Mouse (Mus musculus) heart, postnatal 4 days (tissue): ENCODE data around the gene Efna5. TPM values are rescaled to one million over a fixed set of nuclear protein-coding genes. Genes with fewer than 3 reads are reported as not detected.

Experiments used
- DNase-seq: peaks from one replicate; pipeline ENCODE4 v3.0.0; 2021
- total RNA-seq, 2 experiments: library from RNA; stranded (reverse); gene quantifications; 2 replicates each; pipeline ENCODE4 v1.2.3; 2021

The Efna5 gene
- total RNA-seq, 2 experiments from 2014 or later, result 39.7 to 46.1 TPM

DNA sequence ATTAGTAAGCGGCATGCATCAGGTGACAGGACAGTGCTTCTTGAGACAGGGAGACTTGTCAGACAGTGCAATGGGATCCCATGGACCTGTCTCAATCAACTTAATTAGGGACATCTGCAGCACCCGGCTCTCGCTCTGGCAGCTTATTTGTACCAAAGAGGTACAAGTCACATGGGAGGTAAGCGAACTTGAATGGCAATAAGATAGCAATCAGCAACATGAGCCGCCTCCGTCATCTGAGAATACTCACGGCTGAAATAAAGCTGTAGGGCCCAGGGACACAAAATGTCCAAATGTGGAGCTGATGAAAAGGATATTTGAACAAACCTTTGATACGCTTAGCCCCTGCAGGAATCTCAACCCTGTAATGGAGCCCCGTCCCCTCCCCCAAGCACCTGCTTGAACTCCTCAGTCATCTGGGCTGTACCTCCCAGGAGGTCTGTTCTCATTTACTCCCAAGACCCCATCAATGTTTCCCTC, 186.1 kb downstream of the Efna5 start:
- DNase-seq, result no peak

DNA sequence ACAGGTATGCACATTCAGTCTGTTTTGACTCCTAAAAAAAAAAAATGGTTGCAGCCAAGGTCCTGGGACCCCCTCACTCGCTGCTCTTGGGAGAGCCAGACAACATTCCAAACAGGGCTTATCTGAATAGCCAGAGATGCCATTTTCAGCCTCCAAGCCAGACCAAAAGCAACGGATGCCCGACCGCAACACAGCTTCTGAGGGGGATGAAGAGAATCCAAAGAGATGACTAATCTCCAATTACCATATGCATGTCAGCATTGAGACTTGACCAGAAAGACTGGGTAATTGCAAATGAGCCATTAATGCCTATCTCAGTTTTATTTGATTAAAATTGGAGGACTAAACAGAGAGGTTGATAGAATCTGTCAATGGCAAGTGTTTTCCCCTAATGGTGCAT, 188.9 kb downstream of the Efna5 start:
- DNase-seq, result no peak

DNA sequence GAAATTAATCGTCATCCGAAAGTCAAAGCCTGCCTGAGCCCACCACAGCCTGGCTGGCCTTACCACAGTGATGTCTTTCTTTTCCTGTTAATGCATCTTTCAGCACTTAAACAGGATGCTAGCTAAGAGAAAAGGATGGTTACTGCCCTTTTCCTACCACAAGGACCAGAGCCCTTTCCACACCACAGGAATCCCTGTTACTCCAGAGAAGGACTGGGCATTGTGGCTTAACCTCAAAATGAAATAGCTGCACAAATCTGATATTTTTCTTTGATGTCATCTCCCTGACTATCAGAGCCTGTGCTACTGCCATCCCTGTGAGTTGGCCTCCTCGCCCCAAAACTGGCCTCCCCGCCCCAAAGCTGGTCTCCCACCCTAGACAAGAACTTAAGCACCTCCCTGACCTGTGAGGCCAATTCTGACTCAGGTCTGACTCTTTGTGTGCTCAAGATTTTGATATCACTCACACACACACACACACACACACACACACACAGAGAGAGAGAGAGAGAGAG, 189.9 kb downstream of the Efna5 start:
- DNase-seq, result no peak

DNA sequence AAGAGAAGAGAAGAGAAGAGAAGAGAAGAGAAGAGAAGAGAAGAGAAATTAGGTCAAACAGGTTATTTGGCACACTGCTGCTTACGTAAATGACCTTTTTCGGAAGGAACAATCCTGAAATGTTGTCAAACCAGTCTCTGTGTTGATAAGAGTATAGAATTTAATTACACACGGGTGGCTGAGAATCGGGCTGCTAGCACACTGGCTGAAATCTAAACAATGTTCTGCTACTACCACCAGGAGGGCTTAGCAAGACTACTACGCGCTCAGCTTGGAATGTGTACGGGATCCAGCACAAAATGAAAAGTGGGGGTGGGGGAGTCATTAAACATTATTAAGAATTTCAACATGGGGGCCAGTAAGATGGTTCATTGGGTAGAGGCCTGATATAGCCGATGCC, 190.9 kb downstream of the Efna5 start:
- DNase-seq, result no peak

DNA sequence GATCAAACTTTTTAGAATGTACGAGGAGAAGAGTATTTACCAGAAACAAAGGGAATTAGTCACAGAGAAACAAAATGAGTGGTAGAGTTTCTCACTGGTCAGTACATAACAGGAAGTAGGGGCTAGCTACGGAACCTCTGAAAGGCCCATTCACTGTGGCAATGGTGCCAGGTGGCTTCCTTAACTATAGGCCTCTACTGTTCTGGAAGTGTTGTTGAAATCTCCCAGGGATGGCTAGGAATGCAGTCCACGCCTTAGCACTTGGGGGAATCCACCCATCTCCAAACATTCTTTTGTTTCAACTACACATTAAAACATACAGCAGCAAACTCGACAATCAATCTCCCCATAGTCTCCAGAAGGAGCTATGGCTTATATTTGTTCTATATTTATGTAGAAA, 191.5 kb downstream of the Efna5 start:
- no peak for DNase-seq

DNA sequence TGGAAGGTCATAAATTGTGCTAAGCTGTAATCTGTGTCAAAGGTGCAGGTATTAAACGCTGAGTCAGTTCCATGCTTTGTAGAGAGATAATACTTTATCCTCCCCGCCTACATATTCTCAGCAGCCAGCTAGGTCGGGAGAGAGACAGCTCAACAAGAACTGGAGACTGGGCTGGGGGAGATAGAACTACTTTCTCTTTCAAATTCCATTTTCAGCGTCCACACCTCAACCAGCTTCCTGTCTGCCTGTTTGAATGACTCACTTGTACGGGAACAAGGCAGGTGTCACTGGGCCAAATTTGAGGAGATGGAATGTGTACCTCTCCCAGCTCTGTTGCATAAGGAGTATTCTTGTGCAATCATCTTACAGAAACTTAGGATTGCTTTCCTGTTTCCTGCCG, 193.7 kb downstream of the Efna5 start:
- DNase-seq, result peak; percentile 23

DNA sequence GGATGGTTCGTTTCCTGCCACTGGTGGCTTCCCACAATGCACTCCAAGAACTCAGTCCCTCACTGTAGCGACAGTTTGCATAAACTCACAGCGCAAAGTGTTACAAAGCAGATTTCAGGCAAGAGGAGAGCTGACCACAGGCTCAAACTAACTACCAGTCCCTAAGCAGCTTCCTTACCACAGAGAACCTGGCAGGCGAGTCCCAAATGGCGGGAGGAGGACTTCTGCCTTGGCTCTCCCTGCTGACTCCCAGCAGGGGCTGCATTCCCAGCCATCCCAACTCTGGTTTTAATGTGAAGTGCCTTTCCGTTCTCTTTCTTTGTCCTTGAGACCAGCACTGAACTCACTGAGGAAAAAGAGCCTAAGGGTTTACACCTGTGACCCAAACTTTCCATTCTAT, 195.9 kb downstream of the Efna5 start:
- DNase-seq, result no peak

DNA sequence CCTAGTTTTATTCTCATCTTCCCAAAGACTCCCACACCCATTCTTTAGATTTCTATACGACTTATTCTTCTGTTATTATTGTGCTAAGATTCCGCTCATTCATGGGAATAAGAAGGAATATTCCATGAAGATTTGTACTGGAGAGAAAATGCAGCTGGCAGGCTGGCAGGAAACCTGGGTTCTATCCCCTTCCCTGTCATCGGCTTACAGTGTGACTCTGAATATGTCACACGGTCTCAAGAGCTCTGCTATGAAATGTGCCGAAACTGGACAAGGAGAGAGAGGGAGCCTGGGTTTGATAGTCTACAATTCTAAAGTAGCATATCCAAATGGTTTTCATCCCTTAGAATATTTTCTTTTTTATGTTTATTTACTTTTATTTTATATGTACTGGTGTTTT, 198.0 kb downstream of the Efna5 start:
- DNase-seq, result peak; percentile 72

DNA sequence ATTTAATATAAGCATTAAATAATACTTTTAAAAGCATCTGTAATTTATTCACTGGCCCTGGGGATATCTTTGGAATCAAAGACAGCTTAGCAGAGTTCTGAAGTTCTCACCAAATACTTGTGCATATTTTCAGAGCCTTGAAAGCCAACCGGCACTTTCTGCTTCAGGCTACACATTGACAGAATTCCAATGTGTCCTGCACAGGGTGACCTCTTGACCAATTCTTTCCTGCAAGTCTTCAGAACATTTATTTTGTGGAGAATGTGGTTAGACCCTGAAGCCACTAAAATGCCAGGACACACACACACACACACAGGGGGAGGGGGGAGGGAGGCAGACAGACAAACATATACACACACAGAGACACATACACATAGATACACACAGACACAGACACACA, 199.4 kb downstream of the Efna5 start:
- DNase-seq, result no peak

DNA sequence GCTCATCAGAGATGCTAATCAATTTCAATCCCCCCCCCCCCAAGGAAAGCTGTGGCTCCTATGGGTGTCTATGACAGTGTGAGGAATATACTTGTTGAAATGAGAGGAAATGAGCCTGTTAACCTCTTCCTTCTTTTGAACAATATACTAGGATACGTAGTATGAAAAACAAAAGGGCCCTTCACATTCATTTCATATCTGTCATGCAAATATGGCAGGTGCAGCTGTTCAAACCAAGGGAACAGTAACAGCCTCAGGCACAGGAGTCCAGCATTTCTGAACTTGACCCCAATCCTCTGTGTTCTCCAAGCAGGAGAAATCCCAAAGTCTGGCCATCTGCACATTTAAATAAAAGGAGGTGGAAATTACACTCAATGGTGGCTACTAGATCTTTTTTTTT, 200.4 kb downstream of the Efna5 start:
- DNase-seq, result no peak

DNA sequence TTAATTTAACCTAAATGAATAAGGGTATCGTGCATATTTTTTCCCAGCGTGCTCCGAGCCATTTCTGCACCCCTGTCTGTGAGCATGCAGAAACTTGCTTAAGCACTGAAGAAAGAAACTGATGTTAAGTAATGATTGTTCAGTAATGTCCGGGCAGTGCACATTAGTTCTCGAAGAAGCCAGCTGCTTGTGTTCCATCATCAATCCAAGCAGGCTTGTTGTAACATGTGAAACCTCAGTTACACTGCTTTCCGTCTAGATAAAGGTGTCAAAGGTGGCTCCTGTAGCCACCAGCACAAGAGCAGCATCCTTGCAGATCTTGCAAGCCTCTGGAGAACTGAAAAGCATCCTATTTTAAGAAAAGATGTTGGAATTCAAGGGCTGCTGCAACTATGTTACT, 204.3 kb downstream of the Efna5 start:
- DNase-seq, result no peak

DNA sequence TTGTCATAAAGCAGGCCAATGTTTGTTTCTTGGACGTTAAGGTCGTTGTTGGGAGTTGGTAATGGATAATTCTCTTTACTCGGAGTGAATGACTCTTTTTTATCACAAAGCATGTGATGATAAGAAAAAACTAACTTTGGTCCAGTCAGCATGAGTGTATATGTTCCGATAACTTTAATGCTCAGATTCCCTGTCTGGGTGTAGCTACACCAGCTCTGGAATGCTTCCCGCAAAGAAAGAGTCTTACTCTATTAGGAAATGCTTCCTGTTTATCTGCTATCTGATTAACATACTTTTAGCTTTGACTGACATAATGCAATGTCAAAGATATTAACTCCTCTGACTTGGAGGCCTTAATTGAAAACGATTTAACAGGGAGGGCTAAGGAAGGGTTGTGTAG, 204.7 kb downstream of the Efna5 start:
- DNase-seq, result no peak

DNA sequence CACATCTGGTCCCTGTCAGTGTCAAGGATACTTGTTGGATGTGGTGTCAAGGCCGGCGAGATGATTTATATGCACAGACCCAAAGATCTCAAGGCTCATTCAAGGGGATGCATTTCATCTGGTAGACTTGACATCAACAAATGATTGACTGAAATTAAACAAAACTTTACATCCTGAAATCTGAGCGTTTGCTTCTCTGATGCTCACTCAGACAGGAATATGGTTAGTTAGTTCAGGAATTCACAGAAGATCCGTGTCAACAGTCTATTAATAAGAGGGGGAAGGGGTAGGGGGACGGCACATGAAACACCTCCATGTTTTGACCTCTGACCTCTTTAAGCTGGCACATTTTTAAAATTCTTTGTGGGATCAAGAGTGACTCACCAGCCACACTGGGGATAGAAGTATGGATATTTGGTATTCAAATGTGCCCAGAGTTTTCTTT, 205.3 kb downstream of the Efna5 start:
- no peak for DNase-seq

DNA sequence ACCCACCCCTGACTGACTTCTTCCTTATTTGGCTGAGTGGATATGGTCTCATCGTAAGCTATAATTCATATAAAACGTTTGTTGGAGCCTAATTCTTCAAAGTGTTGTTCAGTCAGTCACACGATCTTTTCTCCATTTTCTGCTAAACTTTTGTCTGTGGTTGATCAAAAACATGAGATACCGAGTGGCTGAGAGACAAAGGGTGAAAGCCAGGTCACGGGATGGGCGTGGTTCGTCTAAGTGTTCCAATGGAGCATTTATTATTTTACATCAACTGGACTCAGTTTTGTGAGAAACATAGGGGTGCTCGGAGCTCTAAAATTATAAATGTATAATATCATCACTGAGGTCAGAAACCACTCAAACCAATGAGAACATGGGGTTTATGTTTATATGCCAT, 209.0 kb downstream of the Efna5 start:
- DNase-seq, result no peak

DNA sequence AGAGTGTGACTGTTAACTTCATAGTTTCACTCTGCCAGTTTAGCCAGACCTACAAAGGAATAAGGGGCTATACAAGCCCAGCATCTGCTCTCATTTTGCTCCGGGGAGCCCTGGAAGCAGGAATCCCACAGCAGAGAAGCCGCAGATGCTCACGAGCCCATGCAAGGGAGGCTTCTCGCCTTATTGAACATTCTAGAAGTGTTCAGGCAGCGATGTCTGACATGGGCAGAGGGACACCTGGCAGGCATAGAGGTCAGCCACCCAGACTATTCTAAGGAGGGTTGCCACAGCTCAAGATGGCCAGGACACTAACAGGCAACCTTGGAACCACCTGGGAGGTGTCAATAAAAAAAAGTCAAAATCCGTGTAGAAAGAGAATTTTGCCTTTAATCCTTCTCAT, 214.4 kb downstream of the Efna5 start:
- no peak for DNase-seq

DNA sequence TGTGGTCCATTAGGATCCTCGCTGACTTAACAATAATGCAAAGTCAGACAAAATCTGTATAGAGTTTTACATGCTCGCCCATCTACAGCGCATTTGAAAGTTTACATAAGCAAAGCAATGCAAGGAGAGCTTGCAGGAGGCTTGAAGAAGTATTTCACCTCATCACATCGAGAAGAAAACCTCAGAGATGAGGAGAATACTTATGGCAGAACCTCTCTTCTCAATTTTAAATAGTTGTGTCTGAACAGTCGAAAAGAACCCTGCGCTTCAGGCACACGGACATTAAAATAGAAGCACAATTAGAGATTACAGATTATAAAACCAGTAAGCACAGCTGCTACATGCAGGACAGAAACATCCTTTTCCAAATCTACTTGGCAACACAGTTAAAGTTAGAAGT, 215.3 kb downstream of the Efna5 start:
- no peak for DNase-seq

DNA sequence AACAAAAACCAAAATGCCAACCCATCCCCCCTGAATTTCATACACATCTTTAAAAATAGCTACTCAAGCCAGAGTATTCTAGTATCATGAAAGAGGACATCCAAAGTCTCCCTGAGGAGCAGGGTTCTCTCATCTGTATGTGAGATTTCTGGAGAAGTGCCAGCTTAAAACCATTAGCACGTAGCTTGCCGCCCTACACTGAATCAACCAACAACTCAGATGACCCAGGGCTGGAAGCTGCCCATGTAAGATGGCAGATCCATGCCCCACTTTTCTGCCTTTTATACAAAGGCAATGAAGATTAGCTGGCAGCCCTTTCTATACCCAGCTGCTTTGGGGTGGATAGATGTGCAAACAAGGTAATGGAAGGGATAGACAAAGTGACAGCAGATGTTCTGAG, 216.4 kb downstream of the Efna5 start:
- DNase-seq, result no peak

DNA sequence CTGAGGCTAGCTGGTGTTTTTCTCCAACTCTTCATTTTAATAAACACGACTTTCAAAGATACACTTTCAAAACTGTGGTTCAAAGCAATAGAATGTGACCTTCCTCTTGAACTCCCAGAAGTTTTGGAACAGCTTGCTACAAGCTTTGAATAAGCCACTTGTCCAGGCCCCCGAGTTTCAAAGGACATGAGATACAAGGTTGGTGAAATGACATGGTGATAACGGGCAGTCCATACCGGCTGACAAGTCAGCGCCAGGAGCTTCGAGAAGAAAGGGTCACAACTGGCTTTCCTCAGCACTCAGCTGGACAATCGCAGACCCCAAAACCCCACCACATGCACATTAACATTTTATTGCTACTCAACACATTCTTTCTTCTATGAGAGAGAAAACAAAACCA, 219.3 kb downstream of the Efna5 start:
- DNase-seq, result peak; percentile 39

DNA sequence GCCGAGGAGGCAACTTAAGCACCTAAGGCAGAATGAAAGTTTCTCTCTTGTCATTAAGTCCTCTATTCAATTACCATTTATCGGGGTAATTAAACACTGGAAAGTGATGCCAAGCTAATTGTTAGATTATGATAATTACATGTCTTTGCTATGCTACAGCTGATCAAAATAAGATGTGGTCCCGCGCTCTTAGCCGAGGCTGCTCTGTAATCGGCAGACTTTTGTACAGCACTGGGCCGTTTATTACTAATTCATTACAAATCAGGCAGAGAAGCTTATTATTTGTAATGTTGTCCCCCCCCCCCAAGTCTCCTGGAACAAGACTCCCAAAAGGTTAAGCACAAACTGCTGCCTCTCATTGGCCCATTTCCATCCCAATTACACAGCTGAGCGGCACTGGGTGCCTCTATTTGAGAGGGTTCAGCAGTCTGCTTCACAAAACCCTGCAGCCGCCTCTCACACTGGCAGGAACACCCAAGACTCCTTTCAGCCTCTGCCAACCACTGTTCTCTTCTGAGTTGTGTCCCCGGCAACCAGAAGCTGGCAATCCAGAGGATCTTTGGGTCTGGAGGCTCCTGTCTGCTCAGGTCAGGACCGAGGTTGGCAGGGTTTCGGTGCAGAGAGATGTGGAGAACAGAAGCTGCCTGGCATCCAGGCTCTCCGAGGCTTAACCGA, 221.5 kb downstream of the Efna5 start:
- DNase-seq, result no peak

DNA sequence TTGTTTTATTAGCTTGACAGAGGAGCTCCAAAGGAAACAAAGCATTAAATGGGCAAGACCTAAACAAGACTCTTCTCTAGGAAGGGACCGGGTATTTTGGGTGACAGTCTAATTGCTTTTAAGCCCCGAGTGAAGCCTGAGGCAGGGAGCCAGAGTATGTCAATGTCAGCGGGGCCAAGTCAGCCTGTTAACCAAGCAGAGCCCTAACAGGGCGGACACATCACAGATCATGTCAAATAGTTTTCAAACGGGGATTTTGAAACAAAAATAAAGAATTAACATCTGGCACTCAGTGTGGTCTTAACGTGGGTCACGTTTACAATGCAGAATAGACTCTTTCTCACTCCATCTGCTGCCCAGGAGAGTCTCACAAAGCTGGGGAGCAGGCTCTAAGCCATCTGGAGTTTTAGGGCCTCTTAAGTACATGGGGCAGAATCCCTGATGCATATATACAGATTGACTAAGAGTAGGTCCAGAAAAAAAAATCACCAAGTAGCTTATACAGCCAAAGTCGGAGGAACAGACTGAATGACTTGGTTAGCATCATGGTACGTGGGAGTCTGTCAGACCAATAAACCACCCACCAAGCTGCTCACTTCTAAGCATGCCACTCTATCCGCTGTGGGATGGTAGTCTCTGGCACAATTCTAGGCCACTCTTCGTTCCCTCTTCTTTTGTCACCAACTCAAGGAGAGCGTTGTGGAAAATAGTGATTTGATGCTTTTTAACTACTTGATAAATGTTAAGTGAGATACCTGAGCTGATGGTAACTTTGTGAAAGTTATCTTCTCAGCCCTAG, 223.1 kb downstream of the Efna5 start:
- DNase-seq, result peak; percentile 25

DNA sequence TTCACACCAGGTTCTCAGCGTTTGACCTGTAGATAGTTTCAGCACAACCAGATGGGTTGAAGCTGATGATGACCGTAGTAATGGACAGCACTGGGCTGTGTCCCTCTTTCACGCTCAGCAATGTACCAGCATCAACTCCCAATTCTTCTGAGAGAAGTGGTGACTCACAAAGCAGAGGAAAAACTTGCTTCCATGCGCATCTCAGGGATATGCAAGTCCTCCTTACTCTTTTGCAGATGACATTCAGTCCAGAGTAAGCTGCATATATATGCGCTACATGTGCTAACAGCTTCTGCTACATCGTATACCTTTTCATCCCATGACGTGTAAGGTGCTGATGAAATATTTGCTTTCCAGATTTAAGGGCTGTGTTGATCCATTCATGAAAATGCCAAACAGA, 224.1 kb downstream of the Efna5 start:
- DNase-seq, result no peak

DNA sequence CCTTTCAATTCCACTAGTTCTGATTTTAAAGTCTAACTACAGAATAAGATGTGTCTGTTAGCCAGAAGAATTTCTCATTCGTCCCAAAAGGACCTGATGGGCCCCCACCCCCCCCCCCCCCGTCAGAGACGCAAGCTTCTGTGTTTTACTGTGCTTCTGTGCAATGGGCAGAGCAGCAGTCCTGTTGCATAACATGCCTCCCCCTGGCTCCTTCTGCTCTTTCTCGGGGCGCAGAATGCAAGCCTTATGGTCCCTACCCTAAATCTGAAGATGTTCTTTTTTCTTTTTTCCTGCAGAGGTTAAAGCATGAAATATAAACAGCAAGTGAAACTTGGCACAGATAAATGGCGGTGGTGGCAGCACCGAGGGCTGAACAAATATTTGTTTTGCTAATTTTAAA, 224.5 kb downstream of the Efna5 start:
- DNase-seq, result no peak

DNA sequence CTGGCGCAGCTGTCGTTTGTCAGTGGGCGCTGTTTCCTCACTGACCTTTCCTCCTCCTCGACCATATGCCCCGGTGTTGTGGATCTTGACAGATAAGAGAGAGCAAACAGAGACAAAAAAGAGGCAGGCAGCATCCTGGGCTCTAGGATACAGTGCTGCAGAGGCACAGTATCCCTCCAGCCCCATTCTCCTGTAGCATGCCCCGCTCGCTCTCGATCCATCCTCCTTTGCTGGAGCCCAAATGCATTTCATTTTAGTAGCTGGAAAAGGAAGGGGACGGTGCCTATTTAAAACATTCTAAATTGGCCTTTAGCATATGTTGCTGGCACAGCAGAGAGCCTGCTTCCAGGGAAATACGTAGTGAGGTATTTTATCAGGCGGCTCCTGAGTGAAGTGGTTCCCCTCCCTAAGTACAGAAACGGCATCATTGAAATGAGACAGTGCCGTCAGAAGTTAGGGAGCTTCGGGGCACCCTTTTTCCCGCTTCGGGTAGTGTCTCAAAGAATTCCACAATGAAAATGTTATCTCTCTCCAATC, 225.2 kb downstream of the Efna5 start:
- DNase-seq, result no peak

DNA sequence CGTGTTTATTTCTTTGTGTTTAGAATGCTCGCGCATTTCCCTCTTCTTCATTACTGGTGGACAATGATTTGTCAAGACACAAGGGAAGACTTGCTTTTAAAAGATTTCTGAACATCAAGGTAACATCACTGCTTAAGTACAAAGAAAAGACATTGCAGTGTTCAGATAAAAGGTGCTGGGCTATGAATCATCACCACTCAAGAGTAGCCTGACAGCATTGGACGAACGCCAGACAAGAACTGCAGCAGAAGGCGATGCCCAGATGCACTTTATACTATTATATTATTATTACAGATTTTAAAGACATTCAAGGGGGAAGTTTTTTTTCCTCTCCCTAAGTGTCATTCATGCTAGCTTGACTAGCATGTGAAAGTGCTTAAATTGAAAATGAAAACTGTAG, 228.7 kb downstream of the Efna5 start:
- DNase-seq, result peak; percentile 43
